Mouse (Mus musculus) spleen, adult 12 weeks (tissue): ENCODE results near the gene Mmgt2.
"Not testable (repeated sequence)": the region's sequence is repeated elsewhere in the genome, so short reads cannot be mapped to it uniquely, and the experiment has no call there.

Experiments
- DNase-seq: peaks from one replicate; pipeline ENCODE4 v3.0.0; 2022; ENCODE audit warnings: low spot score

Mmgt2 gene

GRCm38 (mm10) chr11:62645732-62646494 lies 2.6 kb upstream of the Mmgt2 start:
- DNase-seq, result no peak

DNA sequence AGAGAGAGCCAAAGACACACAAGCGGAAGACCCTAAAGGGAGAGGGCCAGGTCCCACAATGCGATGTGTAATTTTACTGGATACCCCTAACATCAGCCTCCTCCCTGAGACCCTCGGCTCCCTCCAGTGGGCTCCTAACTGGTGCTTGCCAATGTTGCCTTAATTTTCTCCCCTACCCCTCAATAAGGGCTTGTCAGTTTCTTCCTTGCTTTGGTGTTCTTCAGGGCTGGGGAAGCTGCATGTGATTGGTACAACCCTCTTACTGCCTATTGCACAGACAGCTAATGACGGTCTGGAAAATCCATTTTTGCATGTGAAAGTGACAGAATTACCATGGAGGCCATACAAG lies 2.0 kb upstream of the Mmgt2 start:
- no peak for DNase-seq

DNA sequence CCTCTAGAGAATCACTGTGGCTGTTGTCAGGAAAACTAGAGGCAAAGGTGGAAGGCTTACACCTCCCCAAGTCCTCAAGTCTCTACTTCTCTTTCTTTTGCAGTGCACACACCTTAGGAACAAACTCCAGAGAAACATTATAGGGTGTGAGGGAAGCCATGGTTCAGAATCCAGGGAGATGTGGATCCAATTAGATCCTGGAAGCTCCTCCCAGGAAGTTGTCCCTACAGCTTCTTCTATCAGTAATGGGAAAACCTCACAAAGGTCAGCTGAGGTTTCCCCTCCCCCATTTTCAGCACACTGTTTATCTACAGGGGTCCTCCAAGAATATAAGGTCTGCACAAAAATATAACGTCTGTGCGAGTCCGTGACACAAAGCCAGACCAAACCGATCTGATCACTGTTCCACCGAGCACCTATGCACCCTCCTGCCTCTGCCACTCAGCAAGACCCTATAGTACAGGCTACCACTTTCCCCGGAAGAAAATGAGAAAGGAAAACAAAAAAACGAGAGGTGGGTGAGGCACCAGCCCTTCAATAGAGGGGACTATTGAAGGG lies 1.4 kb upstream of the Mmgt2 start:
- no peak for DNase-seq

GRCm38 (mm10) chr11:62647661-62648590 lies 538 bp upstream of the Mmgt2 start, which contains the start of gene Lrrc75a:
Lrrc75a (minus strand) TSS chr11:62648523.
- DNase-seq, result peak; percentile 22

GRCm38 (mm10) chr11:62649803-62650202 lies 1.3 kb downstream of the Mmgt2 start:
- DNase-seq, result not testable (repeated sequence)

DNA sequence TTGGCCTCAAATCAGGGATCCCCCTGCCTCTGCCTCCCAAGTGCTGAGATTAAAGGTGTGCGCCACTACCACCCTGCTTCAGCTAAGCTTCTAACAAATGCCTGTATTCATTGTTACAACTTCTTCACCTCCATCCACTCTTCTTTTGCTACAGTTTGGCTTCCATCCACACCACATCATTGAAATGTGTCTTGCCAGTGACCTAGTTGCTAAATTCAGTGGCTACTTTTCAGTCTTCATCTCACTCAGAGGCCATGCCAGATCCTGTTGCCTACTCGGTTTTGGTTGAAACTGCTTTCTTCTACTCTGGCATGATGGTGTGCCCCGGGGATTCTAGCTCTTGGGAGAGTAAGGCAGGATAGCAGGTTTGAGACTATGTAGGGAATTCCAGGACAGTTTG lies 3.1 kb downstream of the Mmgt2 start:
- no peak for DNase-seq

DNA sequence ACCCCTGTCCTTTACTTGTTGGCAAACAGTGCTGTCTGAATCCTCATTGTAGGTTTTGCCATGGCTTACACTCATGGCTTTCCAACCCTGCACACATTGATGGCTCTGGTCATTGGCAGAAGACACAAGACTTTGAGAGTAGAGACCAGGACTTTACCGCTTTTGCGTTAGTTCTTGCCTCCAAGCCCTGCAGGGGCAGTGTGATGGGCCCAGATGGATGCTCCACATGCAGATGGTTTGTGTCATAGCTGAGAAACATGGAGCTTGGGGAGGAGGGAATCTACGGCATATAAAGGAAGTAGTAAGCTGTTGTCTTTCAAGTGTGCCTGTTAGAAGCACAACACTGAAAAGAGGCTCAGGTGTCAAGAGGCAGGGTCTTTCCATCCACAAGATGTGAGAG lies 3.6 kb downstream of the Mmgt2 start:
- DNase-seq, result no peak

DNA sequence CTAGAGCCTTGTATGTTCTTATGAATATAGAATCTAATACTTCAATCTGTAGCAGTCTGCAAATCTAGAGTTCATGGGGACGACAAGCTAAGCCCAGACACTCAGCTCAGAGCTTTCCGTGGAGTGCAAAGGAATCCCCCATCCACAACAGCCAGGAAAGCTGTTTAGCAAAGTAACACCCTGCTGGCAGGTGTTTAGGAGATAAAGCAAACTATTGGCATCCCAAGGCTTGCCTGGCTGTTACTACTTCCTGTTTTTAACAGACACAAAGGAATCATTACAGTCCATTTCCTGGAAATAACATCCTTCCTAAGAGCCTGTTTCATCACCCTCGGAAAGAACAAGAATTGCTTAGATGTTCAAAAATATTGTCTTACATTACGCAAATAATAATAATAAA lies 12.4 kb downstream of the Mmgt2 start:
- no peak for DNase-seq

DNA sequence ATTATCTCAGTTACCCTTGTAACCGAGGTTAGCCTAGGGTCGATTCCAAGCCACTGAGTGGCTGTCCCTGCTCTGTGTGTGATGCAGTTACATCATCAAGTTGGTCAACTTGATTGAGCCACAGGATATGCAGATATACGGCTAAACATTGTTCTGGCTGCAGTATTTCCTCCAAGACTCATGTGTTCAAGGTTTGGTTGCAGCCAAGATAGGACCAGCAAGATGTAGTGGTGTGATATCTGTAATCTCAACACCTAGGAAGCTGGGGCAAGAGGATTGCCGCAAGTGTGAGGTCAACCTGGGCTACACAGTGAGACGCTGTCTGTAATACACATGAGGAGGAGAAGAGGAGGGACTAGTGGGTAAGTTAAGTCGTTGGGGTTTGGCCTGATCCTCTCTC lies 15.8 kb downstream of the Mmgt2 start:
- DNase-seq, result no peak

DNA sequence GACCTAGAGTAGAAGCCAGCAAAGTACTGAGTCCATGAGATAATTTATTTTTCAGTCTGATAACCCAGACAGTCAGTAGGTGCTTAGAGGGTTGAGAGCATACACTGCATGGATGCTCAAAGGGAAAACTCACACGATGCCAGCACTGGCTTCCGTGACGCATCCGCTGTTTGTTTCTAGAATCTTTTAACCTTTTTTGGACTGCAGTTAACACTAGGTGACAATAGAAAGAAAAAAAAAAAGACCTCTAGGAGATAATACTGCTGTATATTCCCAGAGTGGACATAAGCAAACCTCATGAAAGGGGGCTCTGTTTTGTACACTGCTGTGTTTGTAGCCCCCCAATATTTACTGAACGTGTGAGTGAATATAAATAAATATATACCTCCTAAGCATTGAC lies 20.5 kb downstream of the Mmgt2 start:
- DNase-seq, result no peak

GRCm38 (mm10) chr11:62669471-62669870 lies 21.0 kb downstream of the Mmgt2 start:
- DNase-seq, result no peak

- DNase-seq, result no peak
These were observed 21.5 kb downstream of the Mmgt2 start for GRCm38 (mm10) chr11:62670006-62670405.

- DNase-seq, result no peak
These were observed 27.2 kb downstream of the Mmgt2 start for GRCm38 (mm10) chr11:62675480-62676289.

- DNase-seq, result no peak
These were observed 27.8 kb downstream of the Mmgt2 start for GRCm38 (mm10) chr11:62676290-62676596.

DNA sequence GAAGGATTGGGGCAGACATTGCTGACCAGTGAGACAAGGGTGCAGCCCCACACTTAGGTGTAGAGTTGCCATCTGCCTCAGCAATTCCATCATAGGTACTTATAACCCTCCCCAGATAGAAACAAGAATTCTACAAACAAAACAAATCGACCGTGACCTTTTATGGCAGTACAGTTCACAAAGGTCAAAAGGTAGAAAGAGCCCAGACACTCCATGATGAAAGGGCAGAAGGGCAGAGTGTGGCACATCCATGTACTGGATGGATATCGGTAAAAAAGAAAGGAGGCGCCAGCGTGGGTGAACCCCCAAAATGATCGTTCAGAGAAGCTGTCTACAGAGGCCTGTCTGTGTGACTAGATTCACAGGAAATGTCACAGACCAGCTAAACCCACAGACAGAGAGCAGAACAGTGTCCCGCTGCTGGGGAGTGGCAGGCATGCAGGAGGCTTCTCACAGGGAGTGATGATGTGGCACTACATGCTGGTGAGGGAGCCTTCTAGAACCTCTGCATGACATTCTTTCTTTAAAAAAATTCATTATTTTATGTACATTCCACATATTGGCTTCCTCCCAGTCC lies 30.4 kb downstream of the Mmgt2 start:
- DNase-seq, result no peak

- no peak for DNase-seq
These were observed 31.5 kb downstream of the Mmgt2 start for GRCm38 (mm10) chr11:62679954-62680353.

DNA sequence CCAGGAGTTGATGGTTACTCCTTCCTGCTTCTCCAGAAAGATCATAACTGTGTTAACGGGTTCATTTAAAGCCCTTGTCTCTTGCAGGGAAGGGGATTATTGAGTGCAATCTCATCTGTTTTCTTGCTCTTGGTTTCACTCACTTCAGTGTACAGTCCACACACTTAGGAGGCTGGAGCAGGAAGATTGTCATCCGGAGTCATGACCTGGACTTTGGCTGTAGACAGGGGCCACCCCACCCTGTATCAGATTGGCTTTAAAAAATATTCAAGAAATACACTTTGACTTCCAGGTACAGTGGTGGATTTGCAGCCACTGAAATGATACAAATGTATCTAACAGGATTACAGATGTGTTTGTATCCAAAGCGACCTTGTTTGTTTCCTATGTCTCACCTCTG lies 43.1 kb downstream of the Mmgt2 start:
- DNase-seq, result no peak

GRCm38 (mm10) chr11:62693299-62694184 lies 45.1 kb downstream of the Mmgt2 start:
- DNase-seq, result no peak

DNA sequence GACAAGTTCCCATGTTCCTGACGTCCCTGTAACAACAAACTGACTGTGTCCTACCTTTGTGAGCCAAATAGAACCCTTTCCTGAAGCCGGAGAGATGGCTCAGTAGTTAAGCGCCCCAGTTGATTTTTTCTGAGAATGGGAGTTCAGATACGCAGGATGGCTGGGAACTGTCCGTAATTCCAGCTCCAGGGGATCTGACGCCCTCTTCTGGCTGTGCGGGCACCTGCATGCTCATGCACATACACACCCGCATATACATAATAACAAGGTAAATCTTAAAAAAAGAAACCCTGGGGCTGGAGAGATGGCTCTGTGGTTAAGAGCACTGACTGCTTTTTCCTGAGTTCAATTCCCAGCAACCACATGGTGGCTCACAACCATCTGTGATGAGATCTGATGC lies 46.7 kb downstream of the Mmgt2 start:
- DNase-seq, result no peak

DNA sequence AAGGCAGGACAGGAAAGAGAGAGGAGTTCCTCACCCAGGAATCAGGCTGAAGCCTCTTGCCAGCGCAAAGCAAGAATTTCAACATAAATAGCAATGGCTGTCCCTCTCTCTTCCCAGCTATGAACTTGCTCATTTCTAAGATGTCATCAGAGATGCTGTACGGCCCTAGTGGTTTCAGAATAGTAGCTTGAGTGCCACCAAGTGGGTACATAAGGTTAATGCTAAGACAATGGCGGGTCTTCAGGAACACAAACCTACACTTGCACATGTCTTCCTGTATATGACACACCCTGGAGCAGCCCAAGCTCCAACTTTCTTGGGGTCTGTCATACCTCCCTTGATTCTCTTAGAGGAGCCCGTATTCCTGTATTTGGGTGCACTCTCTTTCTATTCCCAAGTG lies 51.3 kb downstream of the Mmgt2 start:
- DNase-seq, result no peak

DNA sequence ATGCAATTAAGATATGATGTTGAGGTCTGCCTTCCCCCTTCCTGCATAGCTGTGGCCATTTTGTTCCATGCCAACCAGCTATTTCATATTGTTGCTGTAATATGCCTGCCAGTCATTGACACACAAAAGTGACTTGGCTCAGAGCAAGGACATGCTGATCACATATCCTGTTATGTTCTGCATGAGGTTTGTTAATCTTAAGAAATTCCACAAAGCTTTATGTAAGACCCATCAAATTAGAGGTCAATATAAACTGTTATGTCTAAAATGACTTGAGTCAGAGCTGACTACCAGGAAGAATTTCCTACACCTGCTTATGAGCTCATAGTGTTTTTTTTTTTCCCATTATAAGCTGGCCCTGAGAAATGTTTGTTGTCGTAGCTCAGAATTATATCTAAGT lies 52.8 kb downstream of the Mmgt2 start:
- DNase-seq, result no peak
